Mouse (Mus musculus) frontal cortex, postnatal 36 days (tissue): ENCODE results near the gene Prl8a1.

ENCODE experiments used
- DNase-seq, 2 experiments: peaks; one replicate each; pipeline ENCODE4 v3.0.0; 2022; ENCODE audit warnings: low spot score in 2 of 2

The Prl8a1 gene

GRCm38 (mm10) chr13:27582071-27582470, at the start of gene Prl8a1:
Gene Prl8a1, minus strand, starts transcription at chr13:27582171.
- DNase-seq, result no peak

DNA sequence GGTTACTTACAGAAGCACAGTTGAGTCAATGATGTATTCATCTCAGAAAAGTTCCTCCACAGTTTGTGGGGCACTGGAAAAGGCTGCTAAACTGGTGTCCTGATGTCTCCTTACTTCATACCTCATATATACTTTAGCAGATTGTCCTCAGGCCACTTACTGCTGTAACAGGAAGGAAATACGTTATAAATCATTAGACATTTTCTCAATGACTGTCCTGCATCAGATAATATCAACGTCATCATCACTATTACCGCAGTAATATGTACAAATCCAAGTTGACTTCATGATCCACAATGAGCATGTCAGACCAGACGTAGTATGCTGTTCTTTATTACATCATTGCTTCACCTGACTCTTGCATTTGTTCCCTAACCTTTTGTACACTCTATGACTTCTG, 28.5 kb upstream of the Prl8a1 start, which contains the start of gene Prl7b1:
Prl7b1 (minus strand) TSS at position 101 of the 400 bp plus-strand sequence.
- DNase-seq, result no peak

DNA sequence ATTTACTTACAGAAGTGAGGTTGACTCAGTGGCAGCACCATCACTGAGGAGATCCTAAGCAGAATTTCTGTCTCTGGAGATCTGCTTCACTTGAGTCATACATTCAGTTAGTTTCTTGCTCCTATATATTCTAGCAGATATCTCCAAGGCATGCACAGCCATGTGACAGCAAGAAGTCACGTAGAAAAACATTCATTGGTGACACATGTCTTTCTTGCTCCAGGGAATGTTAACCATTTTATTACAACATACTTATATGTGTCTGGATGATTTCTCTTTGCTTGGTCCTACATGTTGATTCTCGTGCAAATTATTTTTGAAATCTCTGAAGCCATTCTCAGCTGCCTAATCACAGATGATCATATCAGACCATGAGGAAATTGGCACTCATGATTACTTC, 17.5 kb downstream of the Prl8a1 start, which contains the start of gene Prl8a9:
Prl8a9 (minus strand) TSS at position 101 of the 400 bp plus-strand sequence.
- no peak for DNase-seq

DNA sequence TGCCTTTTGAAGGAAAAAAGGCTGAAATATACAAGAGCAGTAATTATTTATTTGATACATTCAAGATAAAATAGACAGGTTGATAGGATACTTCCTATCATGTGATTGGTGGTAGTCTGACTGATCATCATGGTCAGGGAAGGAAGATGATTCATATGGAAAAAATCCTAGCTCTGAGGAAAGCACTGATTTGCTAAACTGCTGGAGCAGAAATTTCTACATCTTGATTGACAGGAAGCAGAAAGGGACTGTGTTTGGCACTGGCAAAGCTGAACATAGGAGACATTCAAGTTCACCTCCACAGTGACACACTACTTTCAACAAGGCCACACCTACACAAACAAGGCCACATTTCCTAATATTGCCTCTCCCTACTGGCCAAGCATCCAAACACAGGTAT, 28.6 kb downstream of the Prl8a1 start:
- DNase-seq, result no peak
